Mouse (Mus musculus) lung, postnatal 25 days (tissue): ENCODE measurements around the gene C1qtnf2.

Source experiments
- DNase-seq: peaks from one replicate; pipeline ENCODE4 v3.0.0; 2022; ENCODE audit warnings: low spot score

The C1qtnf2 gene

GRCm38 (mm10) chr11:43474225-43474774 lies at the start of gene C1qtnf2:
Gene C1qtnf2, plus strand, starts transcription at chr11:43474276.
- peak; percentile 43 for DNase-seq

DNA sequence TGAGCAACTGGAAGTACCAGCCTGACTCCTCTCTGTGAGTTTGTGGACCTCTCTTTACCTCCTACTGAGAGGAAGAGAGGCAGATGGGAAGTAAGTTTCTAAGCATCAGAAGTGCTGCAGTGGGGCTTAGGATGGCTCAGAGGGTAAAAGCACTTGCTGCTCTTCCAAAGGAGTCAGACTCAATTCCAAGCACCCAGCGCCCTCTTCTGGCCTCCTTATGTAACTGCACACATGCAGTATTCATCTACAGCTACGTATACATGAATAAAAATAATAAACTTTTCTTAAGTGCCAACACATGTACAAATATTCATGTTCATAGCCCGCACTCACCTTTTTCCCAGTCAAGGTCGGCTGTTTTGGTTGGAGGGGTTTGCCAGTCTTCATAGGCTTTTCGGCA lies 49.7 kb upstream of the C1qtnf2 start:
- DNase-seq = no peak

GRCm38 (mm10) chr11:43425166-43425709 lies 48.8 kb upstream of the C1qtnf2 start:
- DNase-seq = no peak

DNA sequence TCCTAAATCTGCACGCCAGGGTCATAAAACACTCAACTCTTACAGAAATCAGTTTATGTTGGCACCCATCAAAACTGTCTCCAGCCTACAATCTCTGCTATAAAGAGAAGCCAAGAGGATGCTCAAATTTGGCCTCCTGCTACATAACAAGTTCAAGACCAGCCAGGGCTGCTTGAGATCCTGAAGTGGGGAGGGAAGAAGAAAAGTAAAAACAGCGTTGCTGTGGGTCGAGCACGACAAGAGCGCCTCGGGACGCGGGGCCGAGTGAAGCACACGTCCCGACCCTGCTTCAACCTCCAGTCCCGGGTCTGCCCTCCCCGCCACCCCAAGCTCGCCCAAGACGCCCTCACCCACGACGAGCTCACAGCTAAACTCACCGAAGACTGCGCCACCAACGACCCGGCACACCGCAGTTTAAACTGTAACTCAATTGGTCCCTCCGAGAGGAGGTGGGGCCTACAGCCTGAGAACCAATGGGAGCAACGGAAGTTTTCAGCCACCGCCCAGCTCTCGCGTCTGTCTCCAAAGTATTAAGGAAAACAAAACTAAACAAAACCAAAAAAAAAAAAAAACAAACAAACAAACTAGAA lies 48.2 kb upstream of the C1qtnf2 start, which contains the start of gene Pttg1:
TSS of gene Pttg1 (minus strand) at position 428 of the 590 bp plus-strand sequence.
- peak; percentile 90 for DNase-seq

GRCm38 (mm10) chr11:43426414-43426884 lies 47.6 kb upstream of the C1qtnf2 start:
- DNase-seq = no peak

GRCm38 (mm10) chr11:43433254-43434023 lies 40.6 kb upstream of the C1qtnf2 start, which contains the start of gene Slu7:
Gene Slu7, plus strand, starts transcription at chr11:43433744.
- DNase-seq = peak; percentile 66

DNA sequence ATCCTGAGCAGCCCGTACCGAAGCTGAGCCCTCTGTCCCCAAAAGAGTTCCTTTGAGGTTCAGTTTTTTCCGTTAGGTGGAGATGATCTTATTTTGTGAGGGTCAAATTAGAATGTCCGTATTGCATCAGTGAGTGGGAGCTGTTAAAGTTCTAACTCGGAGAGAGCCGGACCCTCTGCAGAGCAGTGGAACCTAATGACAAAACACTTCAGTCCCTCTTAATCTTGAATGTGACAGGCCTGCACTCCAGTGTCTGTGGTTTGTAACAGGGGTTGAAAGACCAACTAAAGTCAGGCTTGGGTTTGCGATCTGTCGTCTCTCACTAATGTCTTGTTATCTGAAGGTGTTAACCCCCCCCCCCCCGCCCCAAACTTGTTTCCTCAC lies 40.1 kb upstream of the C1qtnf2 start:
- DNase-seq = no peak

DNA sequence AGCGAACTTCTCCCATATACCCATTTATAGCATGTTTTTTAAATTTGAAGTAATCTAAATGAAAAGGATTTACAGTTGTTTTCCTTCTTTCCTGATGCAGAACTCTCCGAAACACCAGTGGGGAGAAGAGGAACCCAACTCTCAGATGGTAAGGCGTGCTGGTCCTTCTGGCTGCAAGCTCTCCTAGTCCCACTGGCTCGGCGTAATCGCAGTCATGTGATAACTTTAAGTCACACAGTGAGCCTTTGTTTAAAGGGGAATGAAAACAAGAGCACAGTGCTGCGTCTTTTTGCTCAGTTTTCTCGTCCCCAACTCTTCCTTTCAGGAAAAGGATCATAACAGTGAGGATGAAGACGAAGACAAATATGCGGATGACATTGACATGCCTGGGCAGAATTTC lies 33.0 kb upstream of the C1qtnf2 start:
- DNase-seq = no peak

- no peak for DNase-seq
These were observed 30.9 kb upstream of the C1qtnf2 start for GRCm38 (mm10) chr11:43443183-43443582.

- DNase-seq = no peak
These were observed 24.2 kb upstream of the C1qtnf2 start for GRCm38 (mm10) chr11:43449916-43450315.

DNA sequence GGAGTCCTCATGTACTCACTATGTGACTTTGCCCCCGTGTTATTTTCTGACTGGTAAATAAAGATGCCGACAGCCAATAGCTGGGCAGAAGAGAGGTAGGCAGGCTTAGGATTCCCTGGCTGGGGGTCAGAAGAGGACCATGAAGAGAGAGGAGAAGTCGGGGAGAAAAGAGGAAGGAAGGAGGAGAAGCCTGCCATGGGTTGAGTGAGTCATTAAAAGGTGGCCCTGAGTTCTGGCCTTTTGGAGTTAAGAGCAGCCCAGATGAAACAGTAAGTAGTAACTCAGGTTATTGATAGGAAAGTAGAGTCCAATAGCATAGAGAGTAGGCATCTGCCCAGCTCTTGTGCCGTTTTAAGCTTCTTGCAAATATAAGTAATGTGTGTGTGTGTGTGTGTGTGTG lies 22.8 kb upstream of the C1qtnf2 start:
- DNase-seq = no peak

DNA sequence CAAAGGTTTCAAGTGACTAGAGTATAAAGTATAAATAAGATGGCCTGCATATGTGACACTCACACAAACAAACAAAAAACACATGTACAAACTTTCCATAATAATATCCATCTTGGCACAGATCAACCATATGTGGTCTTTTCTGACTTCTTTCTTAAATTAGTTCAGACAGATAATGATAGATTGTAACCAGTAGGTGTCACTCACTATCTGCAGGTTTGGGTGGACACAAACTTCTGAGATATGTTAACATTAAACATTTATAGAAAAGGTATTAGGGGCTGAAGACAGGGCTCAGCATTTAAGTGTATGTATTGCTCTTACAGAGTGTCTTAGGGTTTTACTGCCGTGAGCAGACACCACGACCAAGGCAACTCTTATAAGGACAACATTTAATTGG lies 21.8 kb upstream of the C1qtnf2 start:
- DNase-seq = no peak

GRCm38 (mm10) chr11:43463204-43463603 lies 10.9 kb upstream of the C1qtnf2 start:
- DNase-seq = no peak

DNA sequence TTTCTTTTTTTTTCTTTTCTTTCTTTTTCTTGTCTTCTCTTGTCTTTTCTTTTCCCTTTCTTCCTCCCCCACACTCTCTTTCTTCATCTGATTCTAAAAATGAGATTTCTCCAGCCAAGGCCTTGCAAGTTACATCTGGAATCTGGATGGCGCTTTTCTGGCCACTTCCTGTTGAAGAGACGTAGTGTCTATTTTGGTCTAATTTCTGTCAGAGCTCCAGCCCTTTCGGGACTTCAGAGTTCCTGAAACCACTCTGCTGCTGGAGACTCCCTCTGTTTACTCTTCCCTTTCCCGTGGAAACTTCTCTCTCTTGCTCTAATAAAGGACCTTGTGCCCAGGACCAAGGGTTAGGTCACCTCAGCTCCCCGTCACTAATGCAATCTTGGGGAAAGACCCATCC lies 4.0 kb upstream of the C1qtnf2 start:
- DNase-seq = peak; percentile 56

- DNase-seq = no peak
These were observed 2.9 kb upstream of the C1qtnf2 start for GRCm38 (mm10) chr11:43470881-43471820.

DNA sequence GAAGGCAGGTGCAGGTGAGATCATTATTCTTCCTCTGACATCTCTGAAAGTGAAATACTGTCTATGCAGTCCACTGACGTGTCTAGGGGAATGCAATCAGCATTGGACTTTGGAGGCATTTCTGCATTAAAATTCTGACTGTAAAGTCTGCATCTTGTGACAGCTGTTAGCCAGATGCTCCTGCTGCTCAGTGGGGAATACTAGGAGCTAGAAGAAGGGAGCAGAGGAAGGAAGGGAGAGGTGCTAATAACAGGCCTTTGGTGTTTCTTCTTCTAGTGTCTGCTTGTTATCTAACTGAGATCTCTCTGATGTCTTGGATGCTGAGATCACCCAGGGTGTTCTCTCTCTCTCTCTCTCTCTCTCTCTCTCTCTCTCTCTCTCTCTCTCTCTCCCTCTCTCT lies 961 bp upstream of the C1qtnf2 start:
- no peak for DNase-seq

DNA sequence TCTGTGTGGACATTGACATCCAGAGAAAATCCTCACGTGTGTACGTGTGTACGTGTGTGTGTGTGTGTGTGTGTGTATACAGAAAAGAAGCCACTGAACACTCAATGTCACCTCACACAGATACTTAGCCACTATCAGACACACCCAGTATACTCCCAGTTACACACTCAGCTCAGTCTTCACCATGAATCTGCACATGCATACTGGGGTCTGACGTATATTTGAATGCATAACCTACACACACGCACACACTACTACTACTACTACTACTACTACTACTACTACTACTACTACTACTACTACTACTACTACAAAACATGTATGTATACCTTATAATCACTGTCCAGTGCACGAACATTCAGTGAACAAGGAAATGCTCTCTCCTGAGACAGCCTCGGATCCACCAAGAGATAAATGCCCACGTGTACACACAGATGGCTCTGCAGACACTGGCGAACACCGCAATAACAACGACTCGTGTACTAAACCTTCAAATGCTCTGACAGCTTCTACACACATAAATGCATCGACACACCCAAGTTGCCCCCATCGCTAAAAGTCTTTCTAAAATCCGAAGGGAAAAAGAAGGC lies 346 bp upstream of the C1qtnf2 start:
- DNase-seq = no peak

DNA sequence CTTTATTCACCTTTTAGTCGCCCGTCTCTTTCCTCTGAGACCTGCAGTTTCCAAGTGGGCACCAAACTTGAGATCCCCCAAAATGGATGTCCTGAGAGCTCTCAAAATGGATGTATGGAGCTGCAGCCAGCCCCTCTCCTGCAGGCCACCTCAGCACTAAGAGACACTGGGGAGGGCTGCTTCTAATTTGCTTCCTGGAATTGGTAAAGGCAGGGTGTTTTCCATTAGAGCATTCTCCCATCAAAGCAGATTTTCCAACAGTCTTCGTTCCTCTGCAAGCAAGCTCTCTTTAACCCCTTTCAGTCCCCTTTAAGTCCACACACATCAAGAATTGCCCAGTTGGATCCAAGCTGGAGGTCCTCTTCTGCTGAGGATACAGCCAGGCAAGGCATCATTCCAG lies 5.3 kb downstream of the C1qtnf2 start:
- DNase-seq = no peak

DNA sequence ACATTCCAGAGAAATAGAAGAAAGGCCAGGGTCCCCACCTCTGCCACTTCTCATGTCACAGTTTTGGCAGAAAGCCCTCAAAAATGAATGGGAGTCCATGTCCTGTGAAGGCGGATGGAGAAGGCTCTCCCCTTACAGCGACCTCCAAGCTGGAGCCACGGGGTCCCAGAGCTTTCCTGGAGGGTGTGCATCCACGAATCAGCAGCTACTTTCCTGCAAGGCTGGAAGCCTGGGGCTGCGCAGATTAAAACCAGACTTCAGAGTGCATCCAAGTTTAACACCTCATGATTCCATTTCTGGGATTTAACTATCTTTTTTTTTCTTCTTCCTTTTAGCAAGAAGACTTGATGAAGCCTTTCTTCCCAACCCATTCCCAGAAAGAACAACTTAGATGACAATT lies 6.5 kb downstream of the C1qtnf2 start:
- DNase-seq = no peak

- peak; percentile 69 for DNase-seq
These were observed 7.8 kb downstream of the C1qtnf2 start for GRCm38 (mm10) chr11:43481672-43482522.
